Mouse (Mus musculus) limb, embryonic 12.5 days (tissue): ENCODE data around the gene Hoxd1. TPM values are rescaled to one million over a fixed set of nuclear protein-coding genes. Genes with fewer than 3 reads are reported as not detected.

Source experiments
- ATAC-seq: fragments of 200-750 bp; cut with Nextera tagmentation; 2 replicates; pipeline ENCODE4 v1.8.0; 2017; ENCODE audit warnings: low read depth, moderate TSS enrichment; ENCODE audit not compliant: insufficient number of reproducible peaks, insufficient read depth, low FRiP score, low TSS enrichment
- H3K27ac ChIP-seq: fragments of 300-500 bp; sonication (generic); 2 replicates; pipeline ENCODE4 v1.5.1; 2016; ENCODE audit warnings: mild to moderate bottlenecking, moderate library complexity
- H3K27me3 ChIP-seq: fragments of 300-500 bp; sonication (generic); 2 replicates; pipeline ENCODE4 v1.6.1; 2016; ENCODE audit warnings: mild to moderate bottlenecking, moderate library complexity
- H3K36me3 ChIP-seq: fragments of 300-500 bp; sonication (generic); 2 replicates; pipeline ENCODE4 v1.6.1; 2016; ENCODE audit warnings: mild to moderate bottlenecking, moderate library complexity
- H3K4me1 ChIP-seq: fragments of 300-500 bp; sonication (generic); replicated peaks from 2 replicates; pipeline ENCODE4 v1.6.1; 2016
- H3K4me2 ChIP-seq: fragments of 300-500 bp; sonication (generic); 2 replicates; pipeline ENCODE4 v1.6.1; 2016; ENCODE audit warnings: mild to moderate bottlenecking, moderate library complexity
- H3K4me3 ChIP-seq: fragments of 300-500 bp; sonication (generic); replicated peaks from 2 replicates; pipeline ENCODE4 v1.5.1; 2016; ENCODE audit warnings: mild to moderate bottlenecking
- H3K9ac ChIP-seq: fragments of 300-500 bp; sonication (generic); replicated peaks from 2 replicates; pipeline ENCODE4 v1.6.1; 2016; ENCODE audit warnings: mild to moderate bottlenecking, moderate library complexity
- H3K9me3 ChIP-seq: fragments of 300-500 bp; sonication (generic); 2 replicates; pipeline ENCODE4 v1.6.1; 2016; ENCODE audit warnings: mild to moderate bottlenecking, moderate library complexity
- WGBS: fragments of 180-500 bp; shearing (Covaris S2); methylation state at CpG from one replicate; pipeline ENCODE4 v1.1.7; 2016; 5-methylcytosine and 5-hydroxymethylcytosine counted together
- polyA plus RNA-seq: library from polyadenylated mRNA; unstranded; fragments of >200 nt; fragmentation: Nextera tagmentation; extraction: Ambion mirVana; gene quantifications from 2 replicates; pipeline ENCODE4 v1.2.1, GENCODE M21; 2016

The Hoxd1 gene
- polyA plus RNA-seq, 1 experiment from 2014 or later: 0.43 TPM

DNA sequence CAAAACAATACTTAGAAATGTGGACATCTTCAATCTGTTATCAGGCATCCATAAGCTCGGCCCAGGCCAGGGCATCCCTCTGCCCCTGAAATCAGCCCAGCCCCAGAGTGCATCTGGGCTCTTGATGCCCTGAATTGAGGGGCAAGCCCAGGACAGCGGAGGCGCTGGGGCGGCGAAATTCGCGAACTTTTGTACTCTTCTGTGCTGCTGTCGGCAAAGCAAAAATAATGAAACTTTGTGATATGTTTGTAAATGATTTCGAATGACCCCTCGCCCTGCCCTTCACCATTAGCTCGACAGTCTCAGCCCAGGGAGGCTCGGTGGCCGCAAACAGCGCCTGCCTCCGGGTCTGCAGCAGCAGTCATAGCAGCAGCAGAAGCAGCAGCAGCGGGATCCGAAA lies 37.6 kb upstream of the Hoxd1 start:
- H3K27ac ChIP-seq: no peak overlapping the region
- H3K27me3 ChIP-seq: peaks cover 94% of the 10 kb centered on the region
- H3K9ac ChIP-seq: no peak overlapping the region
- H3K4me2 ChIP-seq: no peak overlapping the region
- no peak for ATAC-seq
- no peak overlapping the region for H3K4me3 ChIP-seq
- H3K36me3 ChIP-seq: no peaks in the 10 kb centered on the region
- H3K4me1 ChIP-seq: peaks cover 45% of the 10 kb centered on the region
- 22% methylated on average over 17 of the region's 17 CpGs for WGBS
- H3K9me3 ChIP-seq: no peaks in the 10 kb centered on the region

- Histone ChIP-seq H3K4me1 (peaks cover 37% of the 10 kb centered on the region), H3K36me3 (no peaks in the 10 kb centered on the region), H3K4me2 (peak within 1 kb of the TSS; percentile 86), H3K4me3 (peak within 1 kb of the TSS; percentile 42), H3K9me3 (no peaks in the 10 kb centered on the region), H3K9ac (peak within 1 kb of the TSS; percentile 50; the same call in 1 of the 2 replicates), H3K27me3 (peaks cover 93% of the 10 kb centered on the region), H3K27ac (no peak within 1 kb of the TSS)
- WGBS: 35% methylated on average over 5 of the region's 5 CpGs
- no peak for ATAC-seq
Observed at GRCm38 (mm10) chr2:74726551-74726950, 36.2 kb upstream of the Hoxd1 start, which contains the start of gene Gm28230. Gene Gm28230, plus strand, starts transcription at chr2:74726728.

DNA sequence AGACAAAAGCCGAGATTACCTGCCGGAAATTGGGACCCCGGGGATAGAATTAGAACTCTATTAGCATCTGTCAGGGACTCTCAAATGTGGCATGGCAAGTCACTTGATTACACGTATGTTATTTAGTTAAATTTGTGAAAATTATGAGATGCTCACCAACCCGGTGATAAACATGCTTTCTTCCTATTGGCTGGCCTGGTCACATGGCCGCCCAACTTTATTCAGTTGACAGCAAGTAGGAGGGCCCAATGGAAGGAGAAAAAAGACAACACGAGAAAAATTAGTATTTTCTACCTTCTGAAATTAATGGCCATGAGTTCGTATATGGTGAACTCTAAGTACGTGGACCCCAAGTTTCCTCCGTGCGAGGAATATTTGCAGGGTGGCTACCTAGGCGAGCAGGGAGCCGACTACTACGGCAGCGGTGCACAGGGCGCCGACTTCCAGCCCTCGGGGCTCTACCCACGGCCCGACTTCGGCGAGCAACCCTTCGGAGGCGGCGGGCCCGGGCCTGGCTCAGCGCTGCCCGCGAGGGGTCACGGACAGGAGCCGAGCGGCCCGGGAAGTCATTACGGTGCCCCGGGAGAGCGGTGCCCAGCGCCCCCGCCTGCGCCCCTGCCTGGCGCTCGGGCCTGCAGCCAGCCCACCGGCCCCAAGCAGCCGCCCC lies 35.7 kb upstream of the Hoxd1 start:
- H3K4me2 ChIP-seq: peak overlapping the region; percentile 86
- peak overlapping the region; percentile 50; the same call in 1 of the 2 replicates for H3K9ac ChIP-seq
- peak overlapping the region; percentile 42 for H3K4me3 ChIP-seq
- no peaks in the 10 kb centered on the region for H3K9me3 ChIP-seq
- 0 out of 2 replicates have a peak, but pooled peaks have one; percentile 16 for ATAC-seq
- H3K4me1 ChIP-seq: peaks cover 33% of the 10 kb centered on the region
- H3K27ac ChIP-seq: no peak overlapping the region
- H3K27me3 ChIP-seq: peaks cover 95% of the 10 kb centered on the region
- 3% methylated on average over 43 of the region's 43 CpGs for WGBS
- H3K36me3 ChIP-seq: no peaks in the 10 kb centered on the region

DNA sequence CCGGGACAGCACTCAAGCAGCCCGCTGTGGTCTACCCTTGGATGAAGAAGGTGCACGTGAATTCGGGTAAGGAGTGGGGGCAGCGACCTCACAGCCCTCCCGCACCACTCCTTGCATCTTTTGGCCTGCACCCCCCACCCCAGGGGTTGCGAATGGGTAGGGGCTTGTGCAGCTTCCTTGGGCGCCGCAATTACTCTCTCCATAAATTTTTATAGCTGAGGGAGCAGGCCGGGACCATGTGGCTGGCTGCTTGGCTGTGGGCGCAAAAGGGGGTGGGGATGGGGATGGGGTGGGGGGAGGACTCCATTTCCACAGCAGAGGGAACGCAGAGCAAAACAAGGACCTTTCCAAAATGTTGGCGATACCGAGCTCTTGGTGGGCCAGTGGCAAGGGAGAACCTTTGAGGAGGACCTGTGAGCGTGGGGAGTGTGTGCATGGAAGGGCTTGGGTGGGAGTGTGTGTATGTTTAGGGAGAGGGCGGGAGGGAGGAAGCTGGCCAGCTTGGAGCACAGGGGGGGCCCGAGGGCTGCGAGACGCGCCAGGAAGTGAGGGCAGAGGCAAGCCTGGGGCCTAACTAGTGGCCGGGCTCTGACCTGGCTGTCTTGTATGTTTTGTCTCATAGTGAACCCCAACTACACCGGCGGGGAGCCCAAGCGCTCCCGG lies 35.0 kb upstream of the Hoxd1 start:
- peaks cover 35% of the 10 kb centered on the region for H3K4me1 ChIP-seq
- peak overlapping the region; percentile 50; the same call in 1 of the 2 replicates for H3K9ac ChIP-seq
- 0 out of 2 replicates have a peak, but pooled peaks have one; percentile 37 for ATAC-seq

GRCm38 (mm10) chr2:74728303-74728680 lies 34.5 kb upstream of the Hoxd1 start:
- H3K4me2 ChIP-seq: peak overlapping the region; percentile 86
- no peaks in the 10 kb centered on the region for H3K9me3 ChIP-seq
- no peaks in the 10 kb centered on the region for H3K36me3 ChIP-seq
- no peak overlapping the region for H3K9ac ChIP-seq
- H3K27me3 ChIP-seq: peaks cover 95% of the 10 kb centered on the region
- H3K27ac ChIP-seq: no peak overlapping the region
- no peak for ATAC-seq
- 24% methylated on average over 13 of the region's 13 CpGs for WGBS
- H3K4me3 ChIP-seq: 0 out of 2 replicates have a peak overlapping the region, but pooled peaks have one; percentile 42
- H3K4me1 ChIP-seq: peaks cover 35% of the 10 kb centered on the region

More for the DNA sequence above, 35.0 kb upstream of the Hoxd1 start:
- Histone ChIP-seq H3K27ac (no peak overlapping the region), H3K4me3 (peak overlapping the region; percentile 42), H3K9me3 (no peaks in the 10 kb centered on the region), H3K4me2 (peak overlapping the region; percentile 86), H3K36me3 (no peaks in the 10 kb centered on the region), H3K27me3 (peaks cover 96% of the 10 kb centered on the region)
- 8% methylated on average over 25 of the region's 25 CpGs for WGBS

DNA sequence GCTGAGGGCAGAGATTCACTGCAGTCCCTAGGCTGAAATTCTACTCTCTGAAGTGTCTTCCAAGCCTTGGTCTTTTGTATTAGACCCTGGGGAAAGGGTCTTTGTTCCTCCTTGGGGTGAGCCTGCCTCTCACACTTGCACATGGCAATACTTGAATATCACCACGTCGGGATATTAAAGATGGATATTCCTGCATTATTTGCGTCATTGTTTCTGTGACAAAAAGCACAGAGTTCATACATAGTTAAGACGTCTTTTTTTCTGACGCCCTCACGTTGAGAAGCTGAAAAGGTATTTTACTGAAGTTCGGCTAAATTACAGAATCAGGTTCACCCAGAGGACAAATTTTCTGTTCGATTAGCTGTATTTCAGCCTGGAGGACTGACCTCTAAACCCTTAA lies 32.4 kb upstream of the Hoxd1 start:
- peaks cover 91% of the 10 kb centered on the region for H3K27me3 ChIP-seq
- H3K4me3 ChIP-seq: no peak overlapping the region
- H3K4me2 ChIP-seq: no peak overlapping the region
- ATAC-seq: no peak
- 21% methylated on average over 8 of the region's 8 CpGs for WGBS
- H3K4me1 ChIP-seq: peaks cover 44% of the 10 kb centered on the region
- no peaks in the 10 kb centered on the region for H3K36me3 ChIP-seq
- no peaks in the 10 kb centered on the region for H3K9me3 ChIP-seq
- H3K27ac ChIP-seq: no peak overlapping the region
- no peak overlapping the region for H3K9ac ChIP-seq

DNA sequence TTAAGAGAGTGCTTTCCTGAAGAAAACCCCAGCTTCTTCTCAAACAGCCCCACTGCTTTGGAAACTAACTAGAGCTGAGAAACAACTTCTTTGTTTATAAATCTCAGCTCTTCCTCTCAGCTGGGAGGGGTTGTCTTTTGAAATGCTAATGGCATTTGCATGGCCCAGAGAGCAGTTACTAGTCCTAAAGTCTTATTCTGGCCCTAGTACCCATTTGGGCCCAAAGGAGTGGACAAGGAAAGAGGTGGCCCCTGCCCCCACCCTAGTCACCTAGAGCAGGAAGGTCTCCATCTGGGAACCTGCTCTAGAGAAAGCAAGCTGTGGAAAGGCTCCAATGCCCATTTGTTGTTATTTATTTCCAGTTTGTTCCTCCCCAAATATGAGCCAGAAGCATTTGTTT lies 31.7 kb upstream of the Hoxd1 start:
- H3K9ac ChIP-seq: no peak overlapping the region
- no peak for ATAC-seq
- peaks cover 51% of the 10 kb centered on the region for H3K4me1 ChIP-seq
- H3K27me3 ChIP-seq: peaks cover 91% of the 10 kb centered on the region
- H3K4me3 ChIP-seq: no peak overlapping the region
- H3K27ac ChIP-seq: no peak overlapping the region
- no peak overlapping the region for H3K4me2 ChIP-seq
- no peaks in the 10 kb centered on the region for H3K36me3 ChIP-seq
- H3K9me3 ChIP-seq: no peaks in the 10 kb centered on the region

- no peak overlapping the region for H3K9ac ChIP-seq
Observed at GRCm38 (mm10) chr2:74731799-74732512, 30.8 kb upstream of the Hoxd1 start.

GRCm38 (mm10) chr2:74732513-74733316 lies 30.1 kb upstream of the Hoxd1 start:
- peak overlapping the region; percentile 55 for H3K4me2 ChIP-seq
- H3K36me3 ChIP-seq: no peaks in the 10 kb centered on the region
- no peak overlapping the region for H3K27ac ChIP-seq
- H3K27me3 ChIP-seq: peaks cover 90% of the 10 kb centered on the region
- peak overlapping the region; percentile 28 for H3K4me3 ChIP-seq
- ATAC-seq: no peak
- 1% methylated on average over 52 of the region's 52 CpGs for WGBS
- no peaks in the 10 kb centered on the region for H3K9me3 ChIP-seq
- H3K9ac ChIP-seq: peak overlapping the region; percentile 12; the same call in 1 of the 2 replicates
- H3K4me1 ChIP-seq: peaks cover 51% of the 10 kb centered on the region

More at GRCm38 (mm10) chr2:74731799-74732512, 30.8 kb upstream of the Hoxd1 start:
- no peak for ATAC-seq
- Histone ChIP-seq H3K27ac (no peak overlapping the region), H3K4me1 (peaks cover 52% of the 10 kb centered on the region), H3K9me3 (no peaks in the 10 kb centered on the region), H3K36me3 (no peaks in the 10 kb centered on the region), H3K27me3 (peaks cover 90% of the 10 kb centered on the region), H3K4me3 (no peak overlapping the region), H3K4me2 (peak overlapping the region; percentile 55; the same call in 1 of the 2 replicates)
- WGBS: 13% methylated on average over 9 of the region's 9 CpGs

GRCm38 (mm10) chr2:74733317-74733661 lies 29.5 kb upstream of the Hoxd1 start:
- Histone ChIP-seq H3K4me1 (peaks cover 51% of the 10 kb centered on the region), H3K36me3 (no peaks in the 10 kb centered on the region), H3K4me2 (peak overlapping the region; percentile 55), H3K9me3 (no peaks in the 10 kb centered on the region), H3K9ac (no peak overlapping the region), H3K4me3 (peak overlapping the region; percentile 28), H3K27ac (no peak overlapping the region), H3K27me3 (peaks cover 90% of the 10 kb centered on the region)
- ATAC-seq: no peak
- 2% methylated on average over 16 of the region's 16 CpGs for WGBS
